8 mouse cellular contexts compared by ENCODE assay signal in the genomic region with DNA sequence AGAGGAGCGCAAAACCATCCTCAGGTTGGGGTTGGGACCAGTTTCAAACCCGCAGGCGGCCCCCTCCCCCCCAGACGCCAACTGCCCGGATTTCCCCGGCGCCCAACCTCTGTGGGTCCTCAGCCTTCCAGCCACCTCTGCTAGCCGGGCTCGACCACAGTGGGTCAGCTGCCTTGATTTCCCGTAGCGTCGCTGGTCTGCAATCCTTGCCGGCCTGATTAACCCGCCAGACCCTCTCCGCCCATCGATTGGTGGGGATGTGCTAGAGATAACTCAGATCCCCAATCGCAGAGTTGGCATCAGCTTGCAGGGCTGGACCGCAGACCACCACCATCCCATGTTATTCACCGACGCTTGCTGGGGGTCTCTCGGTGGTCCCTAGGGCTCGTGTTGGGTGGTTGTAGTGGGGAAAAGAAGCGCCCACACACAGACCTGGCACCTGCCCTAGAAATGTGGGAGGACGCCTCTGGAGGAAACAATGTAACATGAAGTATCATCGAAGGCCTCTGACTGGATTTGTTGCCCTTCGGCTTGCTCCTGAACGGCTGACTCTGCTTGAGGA. TPM values are rescaled to one million over a fixed set of nuclear protein-coding genes. Genes with fewer than 3 reads are reported as not detected.
A peak's percentile ranks its signal among the peaks of the same experiment; 100 is the strongest.
DNase-seq lines count a peak whose midpoint lies in the region; ATAC-seq lines count a peak whose summit lies in the region.

No protein-coding gene starts in this region.

- H3K9ac ChIP-seq in kidney, embryonic 15.5 days: peak overlapping the region; percentile 97
- peak overlapping the region; percentile 94 for H3K9ac ChIP-seq in forebrain, embryonic 16.5 days (replicated peaks; ENCODE audit: low read depth, low read length)
- peak overlapping the region; percentile 96 for H3K9ac ChIP-seq in liver, embryonic 11.5 days (ENCODE audit: low read depth, low read length)
- H3K9ac ChIP-seq in neural tube, embryonic 15.5 days (replicated peaks): peak overlapping the region; percentile 99

- peak overlapping the region; percentile 94 for H3K4me3 ChIP-seq in kidney, embryonic 15.5 days (replicated peaks)
- peak overlapping the region; percentile 98 for H3K4me3 ChIP-seq in forebrain, embryonic 16.5 days (replicated peaks; ENCODE audit: low read length)
- peak overlapping the region; percentile 94 for H3K4me3 ChIP-seq in liver, embryonic 11.5 days (ENCODE audit: low read depth, low read length)
- H3K4me3 ChIP-seq in neural tube, embryonic 15.5 days (replicated peaks): peak overlapping the region; percentile 94

- H3K27ac ChIP-seq in kidney, embryonic 15.5 days: peak overlapping the region; percentile 89
- H3K27ac ChIP-seq in forebrain, embryonic 16.5 days (ENCODE audit: low read length): peak overlapping the region; percentile 88
- peak overlapping the region; percentile 70 for H3K27ac ChIP-seq in liver, embryonic 11.5 days (ENCODE audit: low read depth, low read length)
- peak overlapping the region; percentile 90 for H3K27ac ChIP-seq in neural tube, embryonic 15.5 days (replicated peaks)

- DNase-seq in kidney, postnatal 4 days: no peak
- peak; percentile 54 for DNase-seq in ZHBTc4 (ENCODE audit: low read depth, low spot score)
- peak; percentile 41 for DNase-seq in liver, embryonic 11.5 days (ENCODE audit: low spot score)
- no peak for DNase-seq in gastrocnemius, postnatal 14 days
- DNase-seq in right cerebral cortex, postnatal 25 days: no peak

- 1% methylated on average over 27 of the region's 27 CpGs for WGBS in kidney, embryonic 15.5 days
- under 1% methylated on average over 27 of the region's 27 CpGs for WGBS in forebrain, embryonic 16.5 days
- under 1% methylated on average over 27 of the region's 27 CpGs for WGBS in liver, embryonic 11.5 days
- WGBS in neural tube, embryonic 15.5 days: under 1% methylated on average over 27 of the region's 27 CpGs

- peak overlapping the region; percentile 79 for H3K4me2 ChIP-seq in kidney, embryonic 15.5 days
- peak overlapping the region; percentile 97 for H3K4me2 ChIP-seq in forebrain, embryonic 16.5 days (ENCODE audit: low read length)
- H3K4me2 ChIP-seq in liver, embryonic 11.5 days: peak overlapping the region; percentile 91
- H3K4me2 ChIP-seq in neural tube, embryonic 15.5 days: peak overlapping the region; percentile 92

- H3K27me3 ChIP-seq in kidney, embryonic 15.5 days: no peaks in the 10 kb centered on the region
- no peaks in the 10 kb centered on the region for H3K27me3 ChIP-seq in forebrain, embryonic 16.5 days (replicated peaks; ENCODE audit: control insufficient read depth, insufficient read depth, low read length)
- H3K27me3 ChIP-seq in liver, embryonic 11.5 days (replicated peaks; ENCODE audit: control insufficient read depth, insufficient read depth, low read length): no peaks in the 10 kb centered on the region
- no peaks in the 10 kb centered on the region for H3K27me3 ChIP-seq in neural tube, embryonic 15.5 days (replicated peaks)

- no peaks in the 10 kb centered on the region for H3K9me3 ChIP-seq in kidney, embryonic 15.5 days (replicated peaks)
- H3K9me3 ChIP-seq in forebrain, embryonic 16.5 days (ENCODE audit: control insufficient read depth, low read length): no peaks in the 10 kb centered on the region
- H3K9me3 ChIP-seq in liver, embryonic 11.5 days (ENCODE audit: control insufficient read depth, low read length): no peaks in the 10 kb centered on the region
- H3K9me3 ChIP-seq in neural tube, embryonic 15.5 days (replicated peaks): no peaks in the 10 kb centered on the region

- peak; percentile 65 for ATAC-seq in kidney, embryonic 15.5 days (replicated peaks; ENCODE audit: low FRiP score)
- ATAC-seq in forebrain, embryonic 16.5 days: no peak
- ATAC-seq in liver, embryonic 11.5 days (replicated peaks; ENCODE audit: low FRiP score): peak; percentile 52
- ATAC-seq in neural tube, embryonic 15.5 days (ENCODE audit: low FRiP score): peak; percentile 71

- intact Hi-C loops in gastrocnemius, postnatal 14 days (cut with DNase I; ENCODE audit: low total_unique reads): no loop called here

- no peaks in the 10 kb centered on the region for H3K36me3 ChIP-seq in kidney, embryonic 15.5 days
- no peaks in the 10 kb centered on the region for H3K36me3 ChIP-seq in forebrain, embryonic 16.5 days (ENCODE audit: control insufficient read depth, insufficient read depth)
- H3K36me3 ChIP-seq in liver, embryonic 11.5 days (ENCODE audit: control insufficient read depth, insufficient read depth, low read length): no peaks in the 10 kb centered on the region
- H3K36me3 ChIP-seq in neural tube, embryonic 15.5 days: no peaks in the 10 kb centered on the region

- peaks cover 20% of the 10 kb centered on the region for H3K4me1 ChIP-seq in kidney, embryonic 15.5 days
- peaks cover 22% of the 10 kb centered on the region for H3K4me1 ChIP-seq in forebrain, embryonic 16.5 days (replicated peaks; ENCODE audit: control insufficient read depth, insufficient read depth, low read length)
- H3K4me1 ChIP-seq in liver, embryonic 11.5 days (replicated peaks; ENCODE audit: control insufficient read depth, insufficient read depth, low read length): peaks cover 11% of the 10 kb centered on the region
- H3K4me1 ChIP-seq in neural tube, embryonic 15.5 days: peaks cover 24% of the 10 kb centered on the region

RNA-seq across cellular contexts. Expression of a gene that starts 0.5 kb away (rescaled TPM):
- 77.2 and 77.4 TPM in 2 replicates for polyA plus RNA-seq in kidney, embryonic 15.5 days (2015; fragmentation: Nextera tagmentation; extraction: Ambion mirVana)
- polyA plus RNA-seq in forebrain, embryonic 16.5 days (2015; fragmentation: Nextera tagmentation; extraction: Ambion mirVana): 60.8 and 62.9 TPM in 2 replicates
- polyA plus RNA-seq in liver, embryonic 11.5 days (2014; fragmentation: Nextera tagmentation; extraction: Ambion mirVana): 52.7 and 55.2 TPM in 2 replicates
- polyA plus RNA-seq in neural tube, embryonic 15.5 days (2015; fragmentation: Nextera tagmentation; extraction: Ambion mirVana): 58.1 and 64.7 TPM in 2 replicates
- 10 to 100 TPM; 16.8 to 17.7 TPM for total RNA-seq in gastrocnemius, postnatal 14 days (2021)

RNA-seq across cellular contexts. Expression of a gene that starts 10.9 kb away (rescaled TPM):
- polyA plus RNA-seq in kidney, embryonic 15.5 days (2015; fragmentation: Nextera tagmentation; extraction: Ambion mirVana): 44.8 and 45.6 TPM in 2 replicates
- polyA plus RNA-seq in forebrain, embryonic 16.5 days (2015; fragmentation: Nextera tagmentation; extraction: Ambion mirVana): 132 and 157 TPM in 2 replicates
- 31.9 and 32.3 TPM in 2 replicates for polyA plus RNA-seq in liver, embryonic 11.5 days (2014; fragmentation: Nextera tagmentation; extraction: Ambion mirVana)
- 230 and 259 TPM in 2 replicates for polyA plus RNA-seq in neural tube, embryonic 15.5 days (2015; fragmentation: Nextera tagmentation; extraction: Ambion mirVana)
- 10 to 100 TPM; 86.4 to 95.0 TPM for total RNA-seq in gastrocnemius, postnatal 14 days (2021)

RNA-seq across cellular contexts. Expression of a gene that starts 32.0 kb away (rescaled TPM):
- 205 and 219 TPM in 2 replicates for polyA plus RNA-seq in kidney, embryonic 15.5 days (2015; fragmentation: Nextera tagmentation; extraction: Ambion mirVana)
- 195 and 207 TPM in 2 replicates for polyA plus RNA-seq in forebrain, embryonic 16.5 days (2015; fragmentation: Nextera tagmentation; extraction: Ambion mirVana)
- polyA plus RNA-seq in liver, embryonic 11.5 days (2014; fragmentation: Nextera tagmentation; extraction: Ambion mirVana): 162 and 177 TPM in 2 replicates
- polyA plus RNA-seq in neural tube, embryonic 15.5 days (2015; fragmentation: Nextera tagmentation; extraction: Ambion mirVana): 267 and 285 TPM in 2 replicates
- total RNA-seq in gastrocnemius, postnatal 14 days (2021): 100 to 1,000 TPM; 126 to 131 TPM

RNA-seq across cellular contexts. Expression of a gene that starts 32.2 kb away (rescaled TPM):
- 90.2 and 95.5 TPM in 2 replicates for polyA plus RNA-seq in kidney, embryonic 15.5 days (2015; fragmentation: Nextera tagmentation; extraction: Ambion mirVana)
- polyA plus RNA-seq in forebrain, embryonic 16.5 days (2015; fragmentation: Nextera tagmentation; extraction: Ambion mirVana): 67.7 and 69.8 TPM in 2 replicates
- 137 and 152 TPM in 2 replicates for polyA plus RNA-seq in liver, embryonic 11.5 days (2014; fragmentation: Nextera tagmentation; extraction: Ambion mirVana)
- 64.7 and 69.8 TPM in 2 replicates for polyA plus RNA-seq in neural tube, embryonic 15.5 days (2015; fragmentation: Nextera tagmentation; extraction: Ambion mirVana)
- 10 to 100 TPM; 17.6 to 19.4 TPM for total RNA-seq in gastrocnemius, postnatal 14 days (2021)

RNA-seq across cellular contexts. Expression of a gene that starts 47.2 kb away (rescaled TPM):
- 34.0 and 36.1 TPM in 2 replicates for polyA plus RNA-seq in kidney, embryonic 15.5 days (2015; fragmentation: Nextera tagmentation; extraction: Ambion mirVana)
- 79.7 and 92.5 TPM in 2 replicates for polyA plus RNA-seq in forebrain, embryonic 16.5 days (2015; fragmentation: Nextera tagmentation; extraction: Ambion mirVana)
- 15.1 and 16.8 TPM in 2 replicates for polyA plus RNA-seq in liver, embryonic 11.5 days (2014; fragmentation: Nextera tagmentation; extraction: Ambion mirVana)
- polyA plus RNA-seq in neural tube, embryonic 15.5 days (2015; fragmentation: Nextera tagmentation; extraction: Ambion mirVana): 81.9 and 93.8 TPM in 2 replicates
- 1 to 10 TPM; 2.9 to 3.7 TPM for total RNA-seq in gastrocnemius, postnatal 14 days (2021)

Comparison
In these comparisons a context has a peak if more than half of its experiments do, and no peak if none do; other contexts are left out.
1. DNase-seq: peak in ZHBTc4 (single experiment) and liver, embryonic 11.5 days (single experiment); none in kidney, postnatal 4 days (0 of 2), gastrocnemius, postnatal 14 days (single experiment) and right cerebral cortex, postnatal 25 days (single experiment).
2. Peak in every context shown above with its lines, with median percentiles within 50 percentile points of each other: H3K27ac ChIP-seq, H3K4me2 ChIP-seq, H3K4me3 ChIP-seq and H3K9ac ChIP-seq.